Mouse (Mus musculus) G1E (cell line): ENCODE data around the gene Pias4.
"Not testable (repeated sequence)": the region's sequence is repeated elsewhere in the genome, so short reads cannot be mapped to it uniquely, and the experiment has no call there.

ENCODE experiments used
- CTCF ChIP-seq: IDR thresholded peaks from 2 replicates; pipeline ENCODE4 v1.5.1; 2012; ENCODE audit warnings: low read depth, low read length, inconsistent platforms, mixed read lengths
- GATA1 ChIP-seq: IDR thresholded peaks from 2 replicates; pipeline ENCODE4 v1.6.1; 2012; ENCODE audit warnings: borderline replicate concordance, low read length, inconsistent platforms, mixed read lengths
- GATA2 ChIP-seq: IDR thresholded peaks from 2 replicates; pipeline ENCODE4 v1.6.1; 2012; ENCODE audit warnings: low read depth, low read length, inconsistent platforms, borderline replicate concordance
- TAL1 ChIP-seq: conservative IDR thresholded peaks from 2 replicates; pipeline ENCODE4 v1.6.1; 2012; ENCODE audit warnings: low read depth, low read length, inconsistent platforms, mixed read lengths

DNA sequence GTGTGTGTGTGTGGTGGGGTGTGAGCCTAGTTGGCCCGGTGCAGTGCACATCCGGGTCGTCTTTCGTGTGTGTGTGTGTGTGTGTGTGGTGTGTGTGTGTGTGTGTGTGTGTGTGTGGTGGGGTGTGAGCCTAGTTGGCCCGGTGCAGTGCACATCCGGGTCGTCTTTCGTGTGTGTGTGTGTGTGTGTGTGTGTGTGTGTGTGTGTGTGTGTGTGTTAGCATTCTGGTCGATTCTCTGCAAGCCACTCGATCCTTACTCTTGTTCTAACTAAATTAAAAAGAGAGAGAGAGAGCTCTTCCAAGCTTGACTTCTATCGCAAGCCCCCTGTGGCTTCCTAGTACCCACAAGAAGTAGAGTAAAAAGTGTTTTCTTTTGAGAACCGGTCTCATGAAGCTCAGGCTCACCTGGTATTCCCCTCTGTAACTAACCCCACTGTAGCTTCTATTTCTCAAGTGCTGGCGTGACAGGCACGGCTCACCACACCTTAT, 1.7 kb upstream of the Pias4 start:
- TF ChIP-seq CTCF, TAL1, GATA1, GATA2: not testable (repeated sequence)
